Mouse (Mus musculus) liver, adult 10 weeks (tissue): ENCODE data around the gene Sez6l2. TPM values are rescaled to one million over a fixed set of nuclear protein-coding genes. Genes with fewer than 3 reads are reported as not detected.

Experiments
- polyA plus RNA-seq: library from polyadenylated mRNA; stranded (reverse); fragments of 350-450 nt; fragmentation: Illumina TruSeq; extraction: RNeasy Lipid Tissue Mini Kit (QIAGEN cat#74804); gene quantifications from one replicate; pipeline ENCODE4 v1.2.3, GENCODE M21; 2014; ENCODE audit warnings: low read depth, low replicate concordance

Sez6l2 gene
- not detected for polyA plus RNA-seq

GRCm38 (mm10) chr7:126949793-126950646 is at the start of gene Sez6l2:
Gene Sez6l2, plus strand, starts transcription at chr7:126950563.

DNA sequence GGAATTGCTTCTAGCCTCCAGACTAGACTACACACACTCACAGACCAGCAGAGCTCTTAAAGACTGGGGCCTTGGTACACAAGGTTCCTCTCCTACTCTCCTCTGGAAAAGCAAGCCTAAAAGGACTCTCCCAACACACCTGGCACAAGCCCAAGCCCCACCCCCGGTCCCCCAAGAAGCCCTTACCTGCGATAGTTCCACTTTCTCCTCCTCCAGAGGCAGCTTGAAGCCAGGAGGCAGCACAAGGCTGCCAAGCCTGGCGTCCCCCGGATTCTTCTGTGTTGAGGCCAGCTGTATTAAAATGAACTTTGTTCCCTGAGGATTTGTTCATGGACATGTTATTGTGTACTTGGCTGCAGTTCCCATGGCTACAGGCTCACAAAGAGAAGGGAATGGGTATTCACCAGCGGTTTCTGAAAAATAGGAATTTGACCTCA is 27.7 kb upstream of the Sez6l2 start, which contains the start of gene Tmem219:
Gene Tmem219, minus strand, starts transcription at position 294 of the 437 bp plus-strand sequence.

DNA sequence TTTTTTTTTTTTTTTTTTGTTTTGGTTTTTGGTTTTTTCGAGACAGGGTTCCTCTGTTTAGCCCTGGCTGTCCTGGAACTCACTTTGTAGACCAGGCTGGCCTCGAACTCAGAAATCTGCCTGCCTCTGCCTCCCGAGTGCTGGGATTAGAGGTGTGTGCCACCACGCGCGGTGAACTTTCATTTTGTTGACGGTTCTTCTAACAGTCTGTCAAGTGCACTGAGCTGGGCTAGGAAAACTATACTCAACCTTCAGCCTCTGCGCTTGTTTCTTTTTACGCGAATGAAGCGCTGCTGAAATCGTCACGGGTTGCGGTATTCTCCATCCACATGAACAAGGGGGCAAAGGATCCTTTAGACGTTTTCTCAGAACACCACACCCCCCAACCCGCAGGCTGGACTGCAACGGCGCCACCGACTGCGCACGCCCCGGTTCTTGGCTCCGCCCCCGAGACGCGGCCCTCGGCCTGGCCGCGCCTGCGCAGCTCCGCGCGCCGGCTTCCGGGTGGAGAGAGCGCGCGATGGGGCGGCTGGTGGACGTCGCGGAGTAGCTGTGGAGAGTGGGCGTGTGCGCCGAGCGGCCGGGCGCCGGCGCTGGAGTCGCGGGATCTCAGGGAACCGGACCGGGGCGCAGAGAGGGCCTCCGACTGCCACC is 21.9 kb upstream of the Sez6l2 start, which contains the start of gene Kctd13:
Gene Kctd13, plus strand, starts transcription at position 496 of the 654 bp plus-strand sequence.

GRCm38 (mm10) chr7:126949403-126949792 is 965 bp upstream of the Sez6l2 start, which contains the start of gene Asphd1:
Gene Asphd1, minus strand, starts transcription at chr7:126949582.

GRCm38 (mm10) chr7:126975893-126975949 is 25.4 kb downstream of the Sez6l2 start, which contains the start of gene Cdipt:
Gene Cdipt, plus strand, starts transcription at chr7:126975914.

DNA sequence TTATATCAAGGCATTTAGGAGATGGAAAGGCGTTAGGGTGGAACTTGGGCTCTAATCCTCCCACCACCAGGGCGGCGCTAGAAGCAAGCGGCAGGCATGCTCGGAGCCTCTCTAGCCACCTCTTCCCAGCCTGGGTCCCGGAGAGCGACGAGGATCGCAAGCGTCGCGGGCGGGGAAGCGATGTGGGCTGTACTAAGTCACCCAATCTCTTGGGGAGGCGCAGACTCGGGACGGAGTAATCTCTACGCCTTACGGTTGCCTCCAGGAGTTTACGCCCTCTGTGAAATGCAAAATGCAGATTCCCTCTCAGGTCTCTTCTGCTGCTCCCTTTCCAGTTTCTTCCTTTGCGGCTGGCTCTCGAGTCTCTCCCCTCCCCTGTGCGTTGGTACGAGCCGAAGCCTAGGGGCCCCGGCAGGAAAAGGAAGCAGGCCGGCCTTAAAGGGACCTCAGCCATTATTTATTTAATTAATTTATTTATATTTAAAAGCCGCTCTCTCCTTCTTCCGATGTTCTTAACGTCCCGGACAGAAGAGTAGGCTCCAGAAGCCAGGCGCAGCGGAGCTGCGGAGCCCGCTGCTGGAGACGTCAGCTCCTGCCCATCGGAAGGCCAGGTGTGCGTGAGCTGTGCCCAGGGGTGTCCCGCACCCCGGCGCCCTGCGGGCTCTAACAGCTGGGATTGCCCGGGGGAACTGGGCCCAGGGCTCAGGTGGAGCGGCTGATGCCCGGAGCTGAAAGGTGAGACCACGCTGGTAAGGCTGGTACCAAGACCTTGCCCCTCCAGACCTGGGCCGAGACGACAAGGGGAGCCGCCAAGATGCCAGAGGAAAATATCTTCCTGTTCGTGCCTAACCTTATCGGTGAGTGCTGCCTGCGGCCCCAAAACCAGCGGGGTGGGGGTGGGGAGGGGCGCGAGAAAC is 25.8 kb downstream of the Sez6l2 start, which contains the start of gene Cdiptos:
Gene Cdiptos, minus strand, starts transcription at position 149 of the 917 bp plus-strand sequence.

DNA sequence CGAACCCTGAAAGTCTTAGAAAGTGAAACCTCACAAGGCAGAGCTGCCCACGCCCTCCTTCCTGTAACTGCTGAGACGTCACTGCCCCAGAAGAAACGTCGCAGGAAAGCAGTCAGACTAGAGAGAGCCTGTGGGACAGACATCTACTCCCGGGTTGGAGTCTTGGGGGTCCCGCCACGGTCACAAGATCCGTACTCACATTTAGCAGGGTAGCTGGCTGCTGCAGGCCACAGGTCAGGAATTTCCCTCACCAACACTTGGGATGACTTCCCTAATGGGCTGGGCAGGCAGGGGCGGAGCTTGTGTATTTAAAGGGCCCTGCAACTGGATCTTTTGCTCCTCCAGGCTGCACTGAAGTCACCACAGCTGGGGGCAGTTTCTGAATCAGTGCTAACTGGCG is 64.0 kb downstream of the Sez6l2 start, which contains the start of gene Mvp:
Gene Mvp, minus strand, starts transcription at position 302 of the 400 bp plus-strand sequence.

GRCm38 (mm10) chr7:127016481-127016485 is 65.9 kb downstream of the Sez6l2 start, which contains the start of gene Pagr1b:
Gene Pagr1b, minus strand, starts transcription at chr7:127016484.

GRCm38 (mm10) chr7:127016971-127017949 is 66.9 kb downstream of the Sez6l2 start, which contains the start of gene Pagr1a:
Gene Pagr1a, minus strand, starts transcription at chr7:127017352.

Other genes starting within 250 kb of the Sez6l2 start
- gene Coro1a, start 242.8 kb upstream of the Sez6l2 start, polyA plus RNA-seq = 2.7 TPM
- gene Mapk3, start 191.0 kb upstream of the Sez6l2 start, polyA plus RNA-seq = 5.9 TPM
- not detected for gene Gdpd3, start 184.2 kb upstream of the Sez6l2 start, polyA plus RNA-seq
- gene Ypel3, start 173.6 kb upstream of the Sez6l2 start, polyA plus RNA-seq = 10.0 TPM
- gene Tbx6, start 169.1 kb upstream of the Sez6l2 start, polyA plus RNA-seq = not detected
- gene Ppp4c, start 158.1 kb upstream of the Sez6l2 start, polyA plus RNA-seq = 19.8 TPM
- gene Fam57b, start 152.9 kb upstream of the Sez6l2 start, polyA plus RNA-seq = not detected
- not detected for gene 4930451I11Rik, start 118.9 kb upstream of the Sez6l2 start, polyA plus RNA-seq
- gene Doc2a, start 103.1 kb upstream of the Sez6l2 start, polyA plus RNA-seq = not detected
- gene Hirip3, start 88.6 kb upstream of the Sez6l2 start, polyA plus RNA-seq = 3.6 TPM
- 4.8 TPM for gene Ino80e, start 88.2 kb upstream of the Sez6l2 start, polyA plus RNA-seq
- 3.4 TPM for gene Taok2, start 65.9 kb upstream of the Sez6l2 start, polyA plus RNA-seq
- 16.3 TPM for gene Tmem219, start 27.6 kb upstream of the Sez6l2 start, polyA plus RNA-seq
- 1.7 TPM for gene Kctd13, start 21.7 kb upstream of the Sez6l2 start, polyA plus RNA-seq
- gene Asphd1, start 981 bp upstream of the Sez6l2 start, polyA plus RNA-seq = not detected
- gene Cdipt, start 25.4 kb downstream of the Sez6l2 start, polyA plus RNA-seq = 7.8 TPM
- not detected for gene Cdiptos, start 25.5 kb downstream of the Sez6l2 start, polyA plus RNA-seq
- gene Mvp, start 64.1 kb downstream of the Sez6l2 start, polyA plus RNA-seq = 0.53 TPM
- gene Pagr1b, start 65.9 kb downstream of the Sez6l2 start, polyA plus RNA-seq = 1.3 TPM
- not detected for gene Pagr1a, start 66.8 kb downstream of the Sez6l2 start, polyA plus RNA-seq
- 0.53 TPM for gene Gm42742, start 70.5 kb downstream of the Sez6l2 start, polyA plus RNA-seq
- gene Prrt2, start 70.6 kb downstream of the Sez6l2 start, polyA plus RNA-seq = not detected
- gene Maz, start 76.5 kb downstream of the Sez6l2 start, polyA plus RNA-seq = 12.5 TPM
- not detected for gene Kif22, start 91.9 kb downstream of the Sez6l2 start, polyA plus RNA-seq
- not detected for gene Zg16, start 136.8 kb downstream of the Sez6l2 start, polyA plus RNA-seq
- 0.45 TPM for gene AI467606, start 140.8 kb downstream of the Sez6l2 start, polyA plus RNA-seq
- gene Qprt, start 171.7 kb downstream of the Sez6l2 start, polyA plus RNA-seq = 50.0 TPM
- gene Spn, start 187.3 kb downstream of the Sez6l2 start, polyA plus RNA-seq = 0.13 TPM
- gene Cd2bp2, start 245.5 kb downstream of the Sez6l2 start, polyA plus RNA-seq = 7.0 TPM